ENCODE assay signal across 18 mouse cellular contexts in the genomic region with DNA sequence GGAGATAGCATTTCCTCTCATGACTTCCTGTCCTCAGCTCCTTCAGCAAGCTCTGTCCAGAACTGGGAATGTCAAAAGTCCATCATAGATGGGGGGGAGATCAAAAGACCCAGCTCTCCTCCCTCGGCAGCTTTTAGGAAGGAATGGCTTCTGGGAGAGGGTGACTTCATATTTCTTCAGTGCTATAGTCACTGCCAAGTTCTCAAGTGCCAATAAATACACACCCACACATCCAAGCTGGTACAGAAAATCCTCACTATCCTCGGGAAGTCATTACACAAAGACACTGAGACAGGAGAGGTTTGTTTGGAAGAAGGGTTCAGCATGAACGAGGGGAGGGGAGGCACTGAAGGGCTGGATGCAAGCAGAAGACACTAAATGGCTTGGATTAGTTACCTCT.
"Had no signal": no experiment of that assay in that cellular context is flagged by ENCODE, and none has a peak within 500 bp of the region (broad histone marks: within the 10 kb centered on the region; RNA-seq: fewer than 3 reads in every experiment).

No protein-coding gene starts in this region.

- H3K27ac ChIP-seq: kidney, embryonic 15.5 days; limb, embryonic 10.5 days; liver, embryonic 15.5 days; midbrain, embryonic 10.5 days; neural tube, embryonic 15.5 days had no signal

- ATAC-seq: inflammation-experienced regulatory T-cells, adult 6 months; lung, postnatal 0 days had no signal

- DNase-seq: kidney, adult 18-20 months; kidney, postnatal 14 days; layer of hippocampus, adult 9-11 months; lung, adult 2 months; lung, postnatal 4 days; midbrain, embryonic 14.5 days; right cerebral cortex, postnatal 14 days; spleen, adult 18-20 months; thymus, adult 2 months; thymus, postnatal 25 days had no signal

- H3K4me3 ChIP-seq: kidney, embryonic 15.5 days; limb, embryonic 10.5 days; liver, embryonic 15.5 days; midbrain, embryonic 10.5 days; myocyte; neural tube, embryonic 15.5 days had no signal
